Mouse (Mus musculus) induced T-regulatory cell, adult 2 months (primary cell): ENCODE measurements around the gene Gm21970.

Experiments
- DNase-seq: peaks from one replicate; pipeline ENCODE4 v3.0.0-alpha.2; 2012; ENCODE audit warnings: low read depth

Gm21970 gene

DNA sequence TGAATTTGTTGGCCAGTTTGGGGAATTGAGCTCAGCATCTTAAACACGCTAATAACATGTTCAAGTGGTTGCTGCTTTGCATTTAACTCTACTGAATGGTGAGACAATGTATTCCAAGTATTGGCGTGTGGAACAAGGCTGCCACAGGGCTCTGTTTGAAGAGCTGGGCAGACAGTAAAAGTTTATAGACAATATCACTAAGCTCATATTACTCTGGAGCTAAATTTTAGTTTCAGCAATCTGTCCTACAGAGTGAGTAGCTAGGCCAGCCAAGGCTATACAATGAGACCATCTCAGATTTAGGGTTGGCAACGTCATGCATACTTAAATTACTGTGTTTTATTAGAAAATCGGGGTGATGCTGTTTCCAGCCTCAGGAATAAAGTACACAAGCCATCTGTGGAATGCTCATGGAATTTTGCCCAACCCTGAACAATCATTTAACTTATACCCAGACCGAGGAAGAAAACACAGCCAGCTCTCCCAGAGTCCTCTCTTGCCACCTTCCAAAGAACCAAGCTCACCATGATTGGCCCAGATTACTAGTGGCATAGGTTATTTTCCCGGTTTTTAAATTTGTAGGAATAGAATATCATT, 10.1 kb downstream of the Gm21970 start:
- DNase-seq, result no peak

DNA sequence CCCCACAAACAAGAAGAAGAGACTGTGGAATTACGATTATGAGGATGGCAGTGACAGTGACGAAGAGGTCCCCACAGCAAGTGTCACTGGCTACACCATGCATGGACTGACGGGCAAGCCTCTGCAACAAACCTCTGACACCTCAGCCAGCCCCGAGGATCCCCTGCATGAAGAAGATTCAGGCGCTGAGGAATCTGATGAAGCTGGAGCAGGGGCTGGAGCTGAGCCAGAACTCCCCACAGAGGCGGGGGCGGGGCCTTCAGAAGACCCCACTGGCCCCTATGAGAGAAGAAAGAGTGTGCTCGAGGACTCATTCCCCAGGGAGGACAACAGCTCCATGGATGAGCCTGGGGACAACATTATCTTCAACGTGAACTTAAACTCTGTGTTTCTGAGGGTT, 12.3 kb downstream of the Gm21970 start:
- no peak for DNase-seq

DNA sequence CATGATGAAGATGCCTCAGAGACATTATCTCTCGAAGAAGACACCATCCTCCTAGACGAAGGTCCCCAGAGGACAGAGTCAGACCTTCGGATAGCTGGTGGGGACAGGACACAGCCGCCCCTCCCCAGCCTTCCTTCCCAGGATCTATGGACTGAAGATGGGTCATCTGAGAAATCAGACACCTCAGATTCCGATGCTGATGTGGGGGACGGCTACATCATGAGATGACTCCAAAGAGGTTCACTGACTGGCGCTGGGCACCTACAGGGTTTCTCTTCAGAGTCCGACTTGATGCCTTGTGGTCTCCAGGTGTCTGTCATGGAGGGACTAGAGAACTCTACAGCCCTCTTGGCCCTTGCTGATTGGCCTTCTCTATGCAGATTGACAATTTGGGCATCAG, 12.7 kb downstream of the Gm21970 start:
- DNase-seq, result no peak

DNA sequence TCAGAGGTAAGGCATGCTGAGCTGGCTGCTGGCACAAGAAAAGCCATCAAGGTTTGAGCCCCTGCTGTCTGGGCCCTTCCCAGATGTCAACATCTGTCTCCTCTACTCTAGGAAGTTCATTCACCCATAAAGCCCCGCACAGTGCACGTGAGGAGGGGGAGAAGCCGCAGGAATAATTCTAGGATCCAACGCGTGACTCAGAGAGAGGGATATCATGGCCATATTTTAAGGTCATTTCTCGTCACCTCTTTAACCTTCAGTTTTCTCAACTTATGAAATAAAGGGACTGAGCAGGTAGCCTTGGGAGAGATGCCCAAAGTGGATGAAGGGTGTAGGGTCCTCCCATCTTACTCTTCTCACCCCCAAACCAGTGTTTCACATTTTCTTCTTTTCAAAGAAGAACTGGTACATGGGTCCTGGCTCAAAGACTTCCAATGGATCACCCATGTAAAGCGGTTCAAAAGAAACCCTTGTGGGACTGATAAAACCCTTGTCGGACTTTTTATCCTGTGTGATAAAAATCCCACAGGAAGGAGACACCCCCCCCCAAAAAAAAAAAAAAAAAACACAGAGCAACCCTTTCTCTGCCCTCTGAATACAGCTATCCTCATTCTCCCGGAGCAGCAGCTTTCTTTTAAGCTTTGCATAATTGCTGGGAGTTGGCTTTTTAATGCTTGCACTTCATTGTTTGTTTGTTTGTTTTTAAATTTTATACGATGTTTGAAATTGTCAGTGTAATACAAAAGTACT, 13.5 kb downstream of the Gm21970 start:
- peak; percentile 17 for DNase-seq

DNA sequence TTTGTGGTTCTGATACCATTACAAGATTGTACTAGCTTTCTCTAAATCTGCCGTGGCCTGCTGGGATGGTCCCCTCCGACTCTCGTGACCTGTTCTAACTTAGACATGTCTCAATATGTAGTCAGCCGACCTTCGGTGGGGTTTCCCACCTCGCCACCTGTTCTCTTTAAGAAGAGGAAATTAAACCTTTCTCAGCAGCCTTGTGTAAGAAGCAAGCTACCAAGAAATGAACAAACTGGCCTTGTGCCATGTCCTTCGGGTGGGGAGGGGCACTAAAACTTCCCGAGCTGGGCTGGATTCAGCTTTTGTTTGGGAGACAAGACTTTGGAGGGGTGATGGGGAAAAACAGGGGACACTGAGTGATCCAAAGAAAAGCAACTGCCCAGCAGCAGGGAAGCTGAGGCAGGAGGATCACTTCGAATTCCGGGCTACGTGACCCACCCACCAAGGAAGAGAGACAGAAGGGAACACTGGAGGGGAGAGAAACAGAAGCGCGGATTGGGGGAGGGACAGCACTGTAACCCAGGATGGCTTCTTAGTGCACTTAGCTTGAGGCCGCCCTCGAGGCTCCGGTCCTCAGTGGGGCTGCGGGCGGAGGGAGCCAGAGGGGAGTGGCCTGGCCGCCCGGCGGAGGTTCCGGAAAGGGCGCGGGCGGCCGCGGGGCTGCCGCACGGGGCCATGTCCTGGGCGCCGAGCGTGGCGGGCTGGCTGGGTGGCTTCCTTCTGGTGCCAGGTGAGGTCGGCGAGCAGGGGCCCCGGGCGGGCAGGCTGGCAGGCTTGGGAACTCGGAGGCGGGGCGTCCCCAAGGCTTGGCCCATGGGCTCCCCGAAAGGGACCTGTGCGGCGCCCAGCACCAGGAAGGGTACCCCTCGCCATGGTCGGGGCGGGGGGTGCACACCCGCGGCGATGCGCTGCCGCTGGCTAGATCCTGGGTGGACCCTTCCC, 14.4 kb downstream of the Gm21970 start, which contains the start of gene Il10rb:
Gene Il10rb (plus strand): TSS at position 525 of the 945 bp plus-strand sequence.
- peak; percentile 86 for DNase-seq

DNA sequence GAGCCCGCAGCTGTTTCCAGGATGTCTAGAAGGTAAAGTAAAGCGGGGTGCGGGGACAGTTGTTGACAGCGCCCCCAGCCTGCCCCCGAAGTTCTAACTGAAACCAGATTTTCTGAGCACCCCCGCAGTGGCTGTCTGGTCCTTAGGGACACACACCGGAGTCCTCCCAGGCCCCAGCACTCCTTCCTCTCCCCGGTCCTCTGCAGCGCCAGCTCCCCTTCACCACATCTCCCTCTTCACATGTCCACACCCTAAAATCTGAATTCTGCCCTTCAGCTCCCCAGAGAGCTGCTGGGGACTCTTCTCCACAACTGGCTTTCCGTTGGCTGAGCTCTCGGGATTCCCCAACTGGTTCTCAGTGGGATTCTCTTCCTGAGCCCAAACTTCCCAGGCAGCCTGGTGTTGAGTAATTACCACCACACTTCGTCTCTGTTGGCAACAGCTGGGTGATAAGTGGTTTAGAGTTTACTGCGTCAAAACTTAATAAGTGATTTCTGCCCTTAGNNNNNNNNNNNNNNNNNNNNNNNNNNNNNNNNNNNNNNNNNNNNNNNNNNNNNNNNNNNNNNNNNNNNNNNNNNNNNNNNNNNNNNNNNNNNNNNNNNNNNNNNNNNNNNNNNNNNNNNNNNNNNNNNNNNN, 15.2 kb downstream of the Gm21970 start:
- peak; percentile 75 for DNase-seq

DNA sequence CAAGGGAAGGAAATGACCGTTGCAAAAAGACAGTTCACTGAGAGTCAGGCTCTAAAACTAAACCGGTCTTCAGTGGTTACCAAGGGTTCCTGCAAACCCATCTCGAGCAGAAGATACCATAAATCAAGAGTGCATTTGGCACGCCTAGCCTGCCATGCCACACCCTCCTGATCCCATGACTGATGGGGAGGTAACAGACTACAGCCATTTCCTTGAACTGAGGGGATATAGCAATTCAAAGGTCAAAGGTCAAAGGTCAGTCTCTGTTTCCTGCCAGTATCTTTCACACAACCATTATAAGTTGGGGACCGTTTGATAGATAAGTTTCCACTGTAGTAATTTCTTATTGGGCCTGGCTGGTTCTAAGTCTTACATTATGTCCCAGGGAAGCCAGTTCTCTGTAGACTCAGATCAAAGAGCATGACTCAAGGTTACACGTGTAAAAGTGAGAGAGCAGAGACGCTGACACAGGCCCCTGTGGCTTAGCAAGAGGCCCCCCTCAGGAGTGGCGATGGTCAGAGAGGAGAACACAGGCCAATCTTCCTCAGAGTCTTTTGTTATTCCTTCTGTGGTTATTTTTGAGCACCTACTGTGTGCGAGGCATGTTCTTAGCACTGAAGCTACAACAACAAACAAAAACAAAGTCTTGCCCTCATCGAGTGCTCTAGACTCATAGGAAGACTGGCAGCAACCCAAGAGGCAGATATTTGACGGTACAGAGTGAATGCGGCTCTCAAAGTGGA, 21.8 kb downstream of the Gm21970 start:
- DNase-seq, result peak; percentile 79

DNA sequence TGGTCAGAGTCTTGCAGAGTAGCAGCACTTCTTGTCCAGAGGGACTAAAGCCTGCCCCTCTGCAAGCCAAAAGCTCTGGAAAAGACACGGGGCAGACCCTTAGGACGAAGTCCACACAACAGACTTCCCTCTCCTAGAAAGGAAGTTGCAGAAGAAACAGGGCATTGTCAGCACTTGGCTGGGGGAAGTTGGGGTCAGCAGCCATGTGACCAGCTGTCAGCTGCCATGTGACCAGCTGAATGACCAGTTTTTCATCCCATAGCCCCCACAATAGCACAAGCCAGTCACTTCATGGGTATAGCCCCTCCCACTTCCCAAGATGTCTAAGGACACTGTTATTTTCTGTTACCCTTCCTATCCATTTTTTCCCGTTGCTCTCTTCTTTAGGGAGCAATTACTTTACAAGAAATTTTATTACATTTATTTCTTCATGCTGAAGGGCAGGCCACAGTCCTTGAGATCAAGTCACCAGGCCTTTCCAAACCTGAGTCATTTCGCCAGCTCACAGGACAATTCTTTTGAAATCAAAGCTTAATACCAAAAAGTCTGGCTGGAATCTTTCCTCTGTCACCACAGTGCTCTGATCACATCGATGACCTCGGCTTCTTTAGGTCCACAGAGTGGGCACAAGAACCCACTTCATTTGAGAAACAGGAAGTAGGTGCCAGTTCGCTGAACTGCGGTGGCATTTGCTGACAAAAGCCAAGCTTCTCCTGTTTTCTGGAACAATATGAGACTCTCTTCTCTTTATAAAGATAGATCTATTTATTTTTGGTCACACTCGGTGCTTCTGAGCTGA, 24.1 kb downstream of the Gm21970 start:
- DNase-seq, result no peak

DNA sequence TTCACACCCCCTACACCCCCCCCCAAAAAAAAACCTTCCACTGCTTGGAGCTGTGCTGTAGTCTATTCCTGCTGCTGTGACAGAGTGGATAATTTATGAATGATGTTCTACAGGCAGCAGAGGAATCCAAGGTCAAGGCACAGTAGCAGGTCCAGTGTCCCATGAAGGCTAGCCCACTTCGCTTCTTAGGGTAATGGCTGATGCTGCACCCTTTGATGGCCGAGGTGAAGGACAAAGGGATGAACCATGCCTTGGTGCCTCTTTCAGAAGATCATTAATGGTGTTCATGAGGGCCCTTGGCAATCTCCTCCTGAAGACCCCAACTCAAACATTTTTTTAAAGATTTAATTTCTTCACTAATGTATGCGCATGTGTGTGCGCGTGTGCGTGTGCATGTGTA, 24.8 kb downstream of the Gm21970 start:
- DNase-seq, result no peak

DNA sequence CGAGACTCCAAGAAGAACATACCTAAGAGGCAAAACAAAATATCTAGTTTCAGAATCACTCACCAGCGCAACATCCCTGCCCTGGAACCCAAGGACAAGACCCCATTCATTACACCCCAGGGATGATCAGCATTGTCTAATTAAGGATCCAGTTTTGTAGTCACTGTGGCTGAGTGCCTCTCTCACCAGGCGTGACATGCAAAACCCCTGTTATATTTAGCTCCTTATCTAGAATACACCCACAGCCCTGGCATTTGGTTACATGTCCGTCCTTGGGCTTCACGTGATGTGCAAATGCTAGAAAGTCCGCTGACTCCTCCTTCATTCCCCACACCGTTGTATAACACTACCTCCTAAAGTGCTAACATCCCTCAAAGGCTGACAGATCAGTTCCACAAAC, 25.4 kb downstream of the Gm21970 start:
- DNase-seq, result no peak

DNA sequence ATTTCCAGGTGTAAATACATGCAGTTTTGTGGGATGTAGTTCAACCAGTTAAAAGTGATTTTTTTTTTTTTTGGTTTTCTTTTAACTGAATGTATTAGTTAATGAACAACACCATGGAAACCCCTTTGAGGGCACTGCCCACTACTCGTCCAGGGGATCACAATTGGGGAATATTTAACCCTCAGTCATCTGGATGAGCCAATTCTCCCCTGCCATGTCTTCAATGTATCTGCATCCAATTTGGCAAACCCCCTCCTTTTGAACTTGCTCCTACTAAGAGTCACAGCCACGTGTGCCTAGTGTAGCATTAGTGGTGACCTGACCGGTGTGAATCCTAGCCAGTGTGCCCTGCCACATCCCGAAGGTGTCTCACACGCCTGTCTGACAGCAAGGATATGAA, 27.0 kb downstream of the Gm21970 start:
- DNase-seq, result no peak

DNA sequence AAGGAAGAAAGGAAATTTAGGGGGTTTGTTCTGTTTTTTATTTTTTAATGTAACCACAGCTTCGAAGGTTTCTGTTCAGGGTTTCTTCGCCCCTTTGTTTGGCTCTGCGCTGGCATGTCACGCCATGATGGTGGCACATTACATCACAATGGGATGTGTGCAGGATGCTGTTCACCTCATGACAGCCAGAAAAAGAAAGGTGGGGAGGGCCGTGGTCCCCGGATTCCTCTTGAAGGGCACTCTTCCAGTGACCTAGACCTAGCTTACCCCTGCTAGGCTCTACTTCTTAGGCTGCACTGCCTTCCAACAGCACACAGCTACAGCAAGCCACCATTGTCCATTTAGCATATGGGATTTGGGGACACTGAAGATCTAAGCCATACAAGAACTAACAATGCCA, 34.3 kb downstream of the Gm21970 start:
- DNase-seq, result no peak

DNA sequence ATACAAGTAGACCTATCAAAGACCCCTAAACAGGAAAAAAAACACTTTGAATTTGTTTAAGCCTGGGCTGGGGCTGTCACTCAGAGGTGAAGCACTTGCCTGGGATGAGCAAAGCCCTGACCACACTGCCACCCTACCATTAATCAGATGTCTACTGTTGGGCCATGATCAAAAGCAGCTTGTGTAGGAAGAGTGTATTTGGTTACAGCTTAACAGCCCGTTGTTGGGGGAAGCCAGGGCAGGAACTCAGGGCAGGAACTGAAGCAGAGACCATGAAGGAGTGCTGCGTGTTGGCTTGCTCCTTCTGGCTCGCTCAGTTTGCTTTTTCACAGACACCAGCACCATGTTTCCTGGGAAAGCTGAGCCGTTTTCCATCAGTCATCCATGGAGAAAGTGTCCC, 35.1 kb downstream of the Gm21970 start:
- DNase-seq, result no peak

DNA sequence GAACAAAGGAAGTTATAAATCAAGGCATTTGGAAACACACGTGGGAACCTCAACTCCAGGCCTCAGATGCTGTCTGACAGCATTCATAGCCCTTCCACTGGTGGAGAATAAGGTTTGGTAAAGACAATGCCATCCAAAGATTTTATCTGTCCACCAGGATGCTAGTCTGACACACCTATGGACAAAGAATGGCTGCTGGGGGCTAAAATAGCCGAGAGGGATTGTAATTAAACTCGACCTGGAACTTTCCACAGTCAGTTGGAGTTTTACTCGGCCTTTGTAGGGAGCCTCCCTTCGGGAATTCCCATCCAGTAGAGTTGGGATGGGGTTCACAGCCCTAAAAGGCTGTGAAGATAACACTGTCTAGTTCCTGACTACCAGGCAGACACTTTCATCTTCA, 35.9 kb downstream of the Gm21970 start:
- no peak for DNase-seq

DNA sequence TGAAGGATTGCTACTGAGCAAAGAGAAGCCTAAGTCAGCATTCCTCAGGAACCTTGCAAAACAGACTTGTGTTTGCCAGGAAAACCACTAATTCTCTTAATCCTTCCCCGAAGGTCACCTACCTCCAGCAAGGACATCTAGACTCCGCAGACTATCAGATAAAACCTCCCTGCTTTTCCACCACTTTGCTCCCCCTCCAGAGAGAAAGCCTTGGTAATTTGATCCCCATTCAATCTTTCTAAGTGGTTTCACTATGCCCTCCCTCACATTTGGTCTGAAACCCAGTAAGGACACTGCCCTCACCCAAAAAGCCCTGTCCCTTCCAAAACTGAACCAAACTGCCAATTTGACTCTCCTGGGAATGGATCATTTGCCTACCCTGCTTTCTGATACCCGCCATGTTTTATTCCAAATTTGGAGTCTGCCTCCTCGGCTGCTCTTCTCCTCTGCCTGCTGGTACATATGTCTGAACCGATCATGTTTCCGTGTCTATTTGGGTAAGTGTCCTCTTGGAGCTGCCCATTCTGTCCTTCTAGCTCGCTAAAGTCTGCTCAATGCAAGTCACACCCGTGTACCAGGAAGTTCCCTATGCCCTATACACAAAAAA, 36.8 kb downstream of the Gm21970 start:
- no peak for DNase-seq

DNA sequence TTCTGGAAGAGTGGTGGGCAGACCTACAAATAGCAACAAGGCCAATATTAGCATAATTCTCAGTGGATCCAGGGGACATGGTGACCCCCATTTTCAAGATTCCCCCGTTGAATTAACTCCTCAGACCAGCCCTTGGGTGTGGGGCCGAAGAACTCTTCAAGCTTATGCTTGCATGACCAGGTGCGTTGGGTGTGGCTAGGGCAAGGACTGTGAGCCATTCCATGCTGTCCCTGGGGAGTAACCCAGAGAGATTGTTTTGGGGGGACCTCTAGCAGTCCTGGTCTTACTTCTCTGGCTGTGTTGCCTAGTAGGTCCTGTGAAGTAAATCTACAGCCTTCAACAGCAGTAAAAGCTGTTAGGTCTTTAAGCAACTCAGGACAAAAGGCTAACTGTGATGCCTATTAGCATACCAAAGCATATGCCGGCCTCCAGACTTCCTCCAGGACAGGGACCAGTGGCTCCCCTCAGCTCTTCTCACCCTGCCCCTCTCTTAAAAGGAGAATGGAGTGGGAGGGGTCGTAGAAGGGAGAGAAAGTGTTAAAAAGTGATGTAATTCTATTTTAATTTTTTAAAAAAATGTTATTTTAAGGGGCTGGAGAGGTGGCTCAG, 41.3 kb downstream of the Gm21970 start:
- DNase-seq, result no peak

DNA sequence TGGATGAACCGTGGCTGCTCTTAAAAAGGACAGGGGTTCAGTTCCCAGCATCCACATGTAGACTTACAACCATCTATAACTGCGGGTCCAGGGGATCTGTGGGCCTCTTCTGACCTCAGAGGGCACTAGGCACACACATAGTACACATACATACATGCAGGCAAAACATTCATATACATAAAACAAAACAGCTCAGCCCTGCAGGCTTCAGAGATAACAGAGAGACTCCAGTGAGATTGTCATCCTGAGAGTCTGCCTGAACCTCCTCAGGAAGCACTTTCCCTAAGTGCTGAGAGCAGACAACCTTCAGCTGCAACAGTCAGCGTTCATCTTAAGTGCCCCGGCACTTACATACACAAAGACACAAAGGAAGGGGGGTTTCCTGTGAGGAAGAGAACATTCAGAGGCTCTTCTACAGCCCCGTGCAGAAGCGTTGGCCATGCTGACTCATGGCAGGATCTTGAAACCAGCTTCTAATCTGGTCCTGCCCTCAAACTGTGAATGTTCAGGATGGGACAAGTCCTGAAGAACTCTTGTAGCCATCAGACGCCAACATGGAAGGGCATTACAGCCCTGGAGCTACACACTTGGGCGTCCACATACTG, 41.9 kb downstream of the Gm21970 start:
- peak; percentile 60 for DNase-seq

DNA sequence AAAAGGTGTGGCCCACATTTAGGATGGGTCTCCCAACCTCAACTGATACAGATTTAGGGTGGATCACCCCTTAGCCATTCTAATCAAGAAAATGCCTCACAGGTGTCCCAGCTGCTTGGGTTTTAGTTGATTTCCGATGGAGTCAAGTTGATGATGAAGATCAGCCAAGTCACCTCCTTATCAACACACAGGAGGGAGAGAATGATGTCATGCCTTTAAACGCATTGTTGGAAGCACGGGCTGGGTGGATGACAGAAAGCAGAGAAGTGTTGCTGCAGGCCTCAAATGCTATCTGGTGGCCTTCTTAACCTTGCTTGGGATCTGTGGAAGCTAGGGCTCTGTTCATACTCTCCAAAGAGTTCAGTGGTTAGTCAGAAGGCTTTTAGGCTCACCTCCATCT, 42.6 kb downstream of the Gm21970 start:
- DNase-seq, result no peak

DNA sequence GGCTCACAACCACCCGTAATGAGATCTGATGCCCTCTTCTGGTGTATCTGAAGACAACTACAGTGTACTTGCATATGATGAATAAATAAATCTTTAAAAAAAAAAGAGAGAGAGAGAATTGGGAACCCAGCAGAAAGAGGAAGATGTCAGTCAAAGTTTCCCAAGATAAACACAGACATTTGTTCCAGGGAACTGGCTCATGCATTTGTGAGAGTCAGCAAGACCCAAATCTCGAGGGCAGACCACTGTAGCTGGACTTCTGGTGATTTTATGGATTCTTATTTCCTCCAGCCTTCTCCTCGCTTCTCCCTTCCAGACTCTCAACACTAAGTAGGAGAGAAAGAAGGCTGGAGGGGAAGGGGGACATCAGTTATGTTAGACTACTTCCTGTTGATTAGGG, 46.6 kb downstream of the Gm21970 start:
- DNase-seq, result no peak
